7 mouse cellular contexts compared by ENCODE assay signal in the genomic region with DNA sequence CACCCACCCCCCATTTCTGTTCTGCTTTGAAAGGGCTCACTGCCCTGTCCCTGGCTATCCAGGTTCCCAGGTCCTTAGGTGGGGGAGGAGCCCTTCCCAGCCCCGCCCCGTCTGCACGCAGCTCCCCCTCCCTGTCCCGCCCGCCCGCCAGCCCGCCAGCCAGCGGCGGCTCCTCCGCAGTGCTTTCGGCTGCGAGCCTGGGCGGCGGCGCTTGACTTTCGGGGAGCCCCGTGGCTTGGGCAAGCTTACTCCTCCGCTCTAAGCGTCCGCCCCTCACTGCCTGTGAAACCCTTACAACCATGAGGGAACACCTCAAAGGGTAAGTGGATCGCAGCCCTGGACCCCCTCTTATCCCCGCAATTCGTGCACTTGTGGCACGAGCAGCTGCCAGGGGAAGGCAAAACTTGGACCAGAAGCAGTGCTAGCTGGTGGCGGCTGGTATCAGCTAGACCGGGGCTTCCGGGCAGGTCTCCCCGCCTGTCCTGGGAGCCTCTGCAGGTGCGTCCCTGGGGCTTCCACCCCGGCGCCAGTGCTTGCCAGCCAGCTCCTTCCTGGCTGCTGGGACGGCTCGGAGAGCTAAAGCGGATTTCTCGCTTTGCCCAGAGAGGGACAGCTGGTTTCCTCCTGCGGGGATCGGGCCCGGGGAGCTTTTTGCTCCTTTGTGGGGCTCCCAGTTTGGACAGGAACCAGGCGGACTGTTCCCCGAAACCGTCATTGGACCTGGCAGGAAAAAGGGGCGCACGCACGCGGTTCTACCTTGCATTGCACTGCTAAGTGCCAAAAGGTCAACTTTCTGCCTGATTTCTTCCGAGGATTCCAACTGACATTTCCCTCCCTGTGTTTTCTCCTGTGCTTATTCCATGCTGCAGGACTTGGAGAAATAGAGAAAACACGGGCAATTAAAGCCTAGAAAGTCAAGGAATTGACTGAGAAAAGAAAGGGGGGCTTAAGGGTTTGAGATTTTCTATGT.
DNase-seq lines count a peak whose midpoint lies in the region; ATAC-seq and TF ChIP-seq lines count a peak whose summit lies in the region.

No protein-coding gene starts in this region.

- WGBS in intestine, postnatal 0 days = 13% methylated on average over 45 of the region's 47 CpGs
- WGBS in limb, embryonic 13.5 days = 16% methylated on average over 36 of the region's 47 CpGs
- 29% methylated on average over 47 of the region's 47 CpGs for WGBS in midbrain, embryonic 13.5 days

- H3K4me2 ChIP-seq in intestine, postnatal 0 days (replicated peaks; ENCODE audit: low read depth) = peak overlapping the region; percentile 62
- peak overlapping the region; percentile 67 for H3K4me2 ChIP-seq in limb, embryonic 13.5 days (replicated peaks)
- peak overlapping the region; percentile 72 for H3K4me2 ChIP-seq in midbrain, embryonic 13.5 days (replicated peaks)

- H3K27me3 ChIP-seq in intestine, postnatal 0 days (replicated peaks; ENCODE audit: control insufficient read depth, insufficient read depth, low read length) = no peaks in the 10 kb centered on the region
- peaks cover 7% of the 10 kb centered on the region; the same call in 1 of the 2 replicates for H3K27me3 ChIP-seq in limb, embryonic 13.5 days
- H3K27me3 ChIP-seq in midbrain, embryonic 13.5 days = peaks cover 3% of the 10 kb centered on the region; the same call in 1 of the 2 replicates

- peak overlapping the region; percentile 37 for H3K9ac ChIP-seq in intestine, postnatal 0 days (ENCODE audit: low read depth, low read length)
- peak overlapping the region; percentile 69 for H3K9ac ChIP-seq in limb, embryonic 13.5 days
- H3K9ac ChIP-seq in midbrain, embryonic 13.5 days (replicated peaks) = peak overlapping the region; percentile 65

- peak; percentile 95 for ATAC-seq in intestine, postnatal 0 days
- ATAC-seq in limb, embryonic 13.5 days (ENCODE audit: low FRiP score, low read depth) = peak; percentile 89
- ATAC-seq in midbrain, embryonic 13.5 days = peak; percentile 93

- no peaks in the 10 kb centered on the region for H3K36me3 ChIP-seq in intestine, postnatal 0 days (ENCODE audit: control insufficient read depth, insufficient read depth)
- H3K36me3 ChIP-seq in limb, embryonic 13.5 days = no peaks in the 10 kb centered on the region
- no peaks in the 10 kb centered on the region for H3K36me3 ChIP-seq in midbrain, embryonic 13.5 days

- no peak for TF ChIP-seq CTCF in intestine, postnatal 0 days (IDR thresholded peaks at IDR 0.05; ENCODE audit: low read depth)

- H3K9me3 ChIP-seq in intestine, postnatal 0 days (ENCODE audit: control insufficient read depth) = no peaks in the 10 kb centered on the region
- no peaks in the 10 kb centered on the region for H3K9me3 ChIP-seq in limb, embryonic 13.5 days
- no peaks in the 10 kb centered on the region for H3K9me3 ChIP-seq in midbrain, embryonic 13.5 days

- H3K27ac ChIP-seq in intestine, postnatal 0 days (ENCODE audit: low read depth, low read length) = peak overlapping the region; percentile 73
- H3K27ac ChIP-seq in limb, embryonic 13.5 days = no peak overlapping the region
- no peak overlapping the region for H3K27ac ChIP-seq in midbrain, embryonic 13.5 days

- H3K4me1 ChIP-seq in intestine, postnatal 0 days (replicated peaks; ENCODE audit: control insufficient read depth, insufficient read depth, low read length) = no peaks in the 10 kb centered on the region
- no peaks in the 10 kb centered on the region for H3K4me1 ChIP-seq in limb, embryonic 13.5 days
- no peaks in the 10 kb centered on the region for H3K4me1 ChIP-seq in midbrain, embryonic 13.5 days (replicated peaks)

- peak; percentile 10 to 15 for DNase-seq in adrenal gland, postnatal 4 days (ENCODE audit: low spot score in 2 of 2)
- peak; percentile 51 for DNase-seq in embryo, embryonic 9.5 days (ENCODE audit: extremely low spot score)
- DNase-seq in heart, adult 18-20 months = peak; percentile 65 to 68
- peak; percentile 6 to 28 for DNase-seq in spleen, postnatal 10 days (ENCODE audit: low spot score in 2 of 2)

- H3K4me3 ChIP-seq in intestine, postnatal 0 days (ENCODE audit: low read depth, low read length) = peak overlapping the region; percentile 62
- H3K4me3 ChIP-seq in limb, embryonic 13.5 days = peak overlapping the region; percentile 56
- H3K4me3 ChIP-seq in midbrain, embryonic 13.5 days (replicated peaks) = peak overlapping the region; percentile 51

Comparison
In these comparisons a context has a peak if more than half of its experiments do, and no peak if none do; other contexts are left out.
1. DNase-seq: peak in every context shown above with its lines; median percentile 66 in heart, adult 18-20 months; 51 in embryo, embryonic 9.5 days; 17 in spleen, postnatal 10 days; 12 in adrenal gland, postnatal 4 days.